Mouse (Mus musculus): Measurements from ENCODE around the gene Gmip. TPM values are rescaled to one million over a fixed set of nuclear protein-coding genes. Genes with fewer than 3 reads are reported as not detected.
A peak's percentile ranks its signal among the peaks of the same experiment; 100 is the strongest.

Gmip gene
- polyA plus RNA-seq, 1 experiment from 2014 or later: 7.9 TPM

- peaks cover 19% of the 10 kb centered on the region for H3K4me1 ChIP-seq (replicated peaks; ENCODE audit: control insufficient read depth, insufficient read depth, low read length)
- H3K4me2 ChIP-seq (ENCODE audit: low read depth, low read length): peak overlapping the region; percentile 70
- peak overlapping the region; percentile 87 for H3K4me3 ChIP-seq (ENCODE audit: low read length)
- H3K36me3 ChIP-seq (ENCODE audit: control insufficient read depth, insufficient read depth, low read length): peaks cover 12% of the 10 kb centered on the region
- H3K27me3 ChIP-seq (ENCODE audit: control insufficient read depth, insufficient read depth, low read depth, low read length): no peaks in the 10 kb centered on the region
- no peaks in the 10 kb centered on the region for H3K9me3 ChIP-seq (ENCODE audit: control insufficient read depth, low read length)
- ATAC-seq (ENCODE audit: low read depth): peak; percentile 24; the same call in 1 of the 2 replicates
- peak overlapping the region; percentile 91 for H3K9ac ChIP-seq (ENCODE audit: low read length)
- 27% methylated on average over 11 of the region's 11 CpGs for WGBS
- H3K27ac ChIP-seq (ENCODE audit: low read length): peak overlapping the region; percentile 79
These were observed 18.1 kb upstream of the Gmip start for GRCm38 (mm10) chr8:69790364-69790763.

GRCm38 (mm10) chr8:69790773-69791367 lies 17.6 kb upstream of the Gmip start, which contains the start of the genes Atp13a1 and Zfp866:
Atp13a1 (plus strand) TSS chr8:69791163.
Zfp866 (minus strand) TSS chr8:69791178.
- Histone ChIP-seq H3K9ac (ENCODE audit: low read length) (peak within 1 kb of the TSS; percentile 91), H3K27ac (ENCODE audit: low read length) (peak within 1 kb of the TSS; percentile 79), H3K36me3 (ENCODE audit: control insufficient read depth, insufficient read depth, low read length) (peaks cover 12% of the 10 kb centered on the region), H3K27me3 (ENCODE audit: control insufficient read depth, insufficient read depth, low read depth, low read length) (no peaks in the 10 kb centered on the region), H3K9me3 (ENCODE audit: control insufficient read depth, low read length) (no peaks in the 10 kb centered on the region), H3K4me3 (ENCODE audit: low read length) (peak within 1 kb of the TSS; percentile 87), H3K4me2 (ENCODE audit: low read depth, low read length) (peak within 1 kb of the TSS; percentile 70), H3K4me1 (replicated peaks; ENCODE audit: control insufficient read depth, insufficient read depth, low read length) (peaks cover 19% of the 10 kb centered on the region)
- peak; percentile 95 for ATAC-seq (ENCODE audit: low read depth)
- under 1% methylated on average over 38 of the region's 38 CpGs for WGBS

DNA sequence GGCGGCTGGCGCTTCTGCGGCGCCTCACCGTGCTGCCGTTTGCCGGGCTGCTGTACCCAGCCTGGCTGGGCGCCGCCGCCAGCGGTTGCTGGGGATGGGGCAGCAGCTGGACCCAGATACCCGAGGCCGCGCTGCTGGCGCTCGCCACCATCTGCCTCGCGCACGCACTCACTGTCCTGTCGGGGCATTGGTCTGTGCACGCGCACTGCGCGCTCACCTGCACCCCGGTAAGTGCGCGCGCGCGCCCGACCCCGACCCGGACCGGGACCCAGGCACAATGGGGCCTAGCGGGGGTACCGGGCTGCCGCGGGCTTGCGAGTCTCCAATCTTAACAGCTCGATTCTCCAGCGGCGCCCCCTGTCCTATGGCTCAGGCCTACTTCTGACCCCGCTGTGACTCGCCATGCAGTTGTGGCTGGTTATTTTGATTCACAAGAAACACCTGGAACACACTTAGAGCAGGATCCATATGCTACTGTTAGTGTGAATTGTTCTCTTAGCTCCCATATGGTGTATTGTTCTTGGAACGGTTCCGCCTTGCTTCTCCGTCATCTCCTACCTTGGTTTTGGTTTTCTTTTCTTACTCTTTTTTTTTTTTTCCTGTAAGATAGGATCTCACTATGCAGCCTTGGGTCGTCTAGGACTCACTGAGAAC lies 16.9 kb upstream of the Gmip start:
- Histone ChIP-seq H3K27me3 (ENCODE audit: control insufficient read depth, insufficient read depth, low read depth, low read length) (no peaks in the 10 kb centered on the region), H3K27ac (ENCODE audit: low read length) (peak overlapping the region; percentile 79), H3K4me3 (ENCODE audit: low read length) (peak overlapping the region; percentile 87), H3K4me2 (ENCODE audit: low read depth, low read length) (peak overlapping the region; percentile 70), H3K9ac (ENCODE audit: low read length) (peak overlapping the region; percentile 91), H3K36me3 (ENCODE audit: control insufficient read depth, insufficient read depth, low read length) (peaks cover 15% of the 10 kb centered on the region), H3K9me3 (ENCODE audit: control insufficient read depth, low read length) (no peaks in the 10 kb centered on the region), H3K4me1 (replicated peaks; ENCODE audit: control insufficient read depth, insufficient read depth, low read length) (peaks cover 19% of the 10 kb centered on the region)
- WGBS: 2% methylated on average over 41 of the region's 48 CpGs
- ATAC-seq (ENCODE audit: low read depth): peak; percentile 74

GRCm38 (mm10) chr8:69793666-69794065 lies 14.8 kb upstream of the Gmip start:
- H3K4me2 ChIP-seq (ENCODE audit: low read depth, low read length): no peak overlapping the region
- no peak for ATAC-seq (ENCODE audit: low read depth)
- peaks cover 31% of the 10 kb centered on the region for H3K36me3 ChIP-seq (ENCODE audit: control insufficient read depth, insufficient read depth, low read length)
- WGBS: 86% methylated on average over 4 of the region's 4 CpGs
- peaks cover 19% of the 10 kb centered on the region for H3K4me1 ChIP-seq (replicated peaks; ENCODE audit: control insufficient read depth, insufficient read depth, low read length)
- no peaks in the 10 kb centered on the region for H3K9me3 ChIP-seq (ENCODE audit: control insufficient read depth, low read length)
- H3K9ac ChIP-seq (ENCODE audit: low read length): no peak overlapping the region
- no peak overlapping the region for H3K4me3 ChIP-seq (ENCODE audit: low read length)
- no peak overlapping the region for H3K27ac ChIP-seq (ENCODE audit: low read length)
- no peaks in the 10 kb centered on the region for H3K27me3 ChIP-seq (ENCODE audit: control insufficient read depth, insufficient read depth, low read depth, low read length)

GRCm38 (mm10) chr8:69794096-69794495 lies 14.4 kb upstream of the Gmip start:
- 85% methylated on average over 3 of the region's 3 CpGs for WGBS

DNA sequence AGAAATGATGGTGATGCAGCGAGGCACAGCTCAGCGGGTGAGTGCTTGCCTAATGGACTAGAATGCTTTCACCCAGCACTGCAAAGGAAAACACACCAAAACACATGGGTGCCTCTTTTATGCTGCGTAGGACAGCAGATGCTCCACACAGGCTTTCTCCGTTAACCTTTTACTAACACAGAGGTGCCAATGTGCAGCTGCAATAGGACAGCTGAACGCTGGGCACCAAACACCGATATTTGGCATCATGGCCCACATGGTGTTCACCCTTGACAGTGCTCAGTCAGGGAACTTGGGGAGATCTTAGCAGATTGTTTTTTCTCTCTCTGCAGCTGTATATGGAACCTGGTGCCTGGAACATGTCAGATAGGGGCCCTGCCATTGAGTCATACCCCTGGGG lies 13.6 kb upstream of the Gmip start:
- no peak overlapping the region for H3K4me3 ChIP-seq (ENCODE audit: low read length)
- peaks cover 19% of the 10 kb centered on the region for H3K4me1 ChIP-seq (replicated peaks; ENCODE audit: control insufficient read depth, insufficient read depth, low read length)
- no peaks in the 10 kb centered on the region for H3K9me3 ChIP-seq (ENCODE audit: control insufficient read depth, low read length)
- no peak overlapping the region for H3K4me2 ChIP-seq (ENCODE audit: low read depth, low read length)
- H3K36me3 ChIP-seq (ENCODE audit: control insufficient read depth, insufficient read depth, low read length): peaks cover 43% of the 10 kb centered on the region
- no peak overlapping the region for H3K27ac ChIP-seq (ENCODE audit: low read length)
- 90% methylated on average over 6 of the region's 6 CpGs for WGBS
- ATAC-seq (ENCODE audit: low read depth): no peak
- no peak overlapping the region for H3K9ac ChIP-seq (ENCODE audit: low read length)
- no peaks in the 10 kb centered on the region for H3K27me3 ChIP-seq (ENCODE audit: control insufficient read depth, insufficient read depth, low read depth, low read length)

More at GRCm38 (mm10) chr8:69794096-69794495, 14.4 kb upstream of the Gmip start:
- no peak overlapping the region for H3K9ac ChIP-seq (ENCODE audit: low read length)
- no peak for ATAC-seq (ENCODE audit: low read depth)
- no peak overlapping the region for H3K27ac ChIP-seq (ENCODE audit: low read length)
- H3K4me1 ChIP-seq (replicated peaks; ENCODE audit: control insufficient read depth, insufficient read depth, low read length): peaks cover 19% of the 10 kb centered on the region
- H3K4me3 ChIP-seq (ENCODE audit: low read length): no peak overlapping the region
- peaks cover 35% of the 10 kb centered on the region for H3K36me3 ChIP-seq (ENCODE audit: control insufficient read depth, insufficient read depth, low read length)
- no peaks in the 10 kb centered on the region for H3K9me3 ChIP-seq (ENCODE audit: control insufficient read depth, low read length)
- H3K4me2 ChIP-seq (ENCODE audit: low read depth, low read length): no peak overlapping the region
- no peaks in the 10 kb centered on the region for H3K27me3 ChIP-seq (ENCODE audit: control insufficient read depth, insufficient read depth, low read depth, low read length)

DNA sequence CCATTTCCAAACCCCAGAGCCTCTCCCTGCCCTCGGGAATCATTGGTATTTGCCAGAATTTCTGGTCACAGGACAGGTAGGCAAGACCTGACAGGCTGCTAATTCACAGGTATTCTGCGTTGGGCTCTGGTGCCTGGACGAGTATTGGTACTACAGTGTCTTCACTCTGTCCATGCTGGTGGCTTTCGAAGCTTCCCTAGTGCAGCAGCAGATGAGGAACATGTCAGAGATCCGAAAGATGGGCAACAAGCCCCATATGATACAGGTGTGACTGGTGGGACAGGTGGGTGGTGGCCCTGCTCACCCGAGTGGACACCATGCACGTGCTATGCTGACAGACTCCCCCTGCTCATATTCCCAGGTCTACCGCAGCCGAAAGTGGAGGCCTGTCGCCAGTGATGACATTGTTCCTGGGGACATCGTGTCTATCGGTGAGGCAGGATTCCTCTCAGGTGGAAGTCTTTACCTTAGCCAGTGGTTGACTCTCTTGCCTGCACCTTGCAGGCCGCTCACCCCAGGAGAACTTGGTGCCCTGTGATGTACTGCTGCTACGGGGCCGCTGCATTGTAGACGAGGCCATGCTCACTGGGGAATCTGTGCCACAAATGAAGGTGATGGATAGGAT lies 11.6 kb upstream of the Gmip start:
- no peak overlapping the region for H3K27ac ChIP-seq (ENCODE audit: low read length)
- no peak overlapping the region for H3K4me3 ChIP-seq (ENCODE audit: low read length)
- H3K4me2 ChIP-seq (ENCODE audit: low read depth, low read length): no peak overlapping the region
- H3K36me3 ChIP-seq (ENCODE audit: control insufficient read depth, insufficient read depth, low read length): peaks cover 59% of the 10 kb centered on the region
- 94% methylated on average over 16 of the region's 16 CpGs for WGBS
- H3K9me3 ChIP-seq (ENCODE audit: control insufficient read depth, low read length): no peaks in the 10 kb centered on the region
- no peak overlapping the region for H3K9ac ChIP-seq (ENCODE audit: low read length)
- H3K27me3 ChIP-seq (ENCODE audit: control insufficient read depth, insufficient read depth, low read depth, low read length): no peaks in the 10 kb centered on the region
- H3K4me1 ChIP-seq (replicated peaks; ENCODE audit: control insufficient read depth, insufficient read depth, low read length): peaks cover 13% of the 10 kb centered on the region
- ATAC-seq (ENCODE audit: low read depth): no peak

GRCm38 (mm10) chr8:69797661-69798060 lies 10.8 kb upstream of the Gmip start:
- Histone ChIP-seq H3K9me3 (ENCODE audit: control insufficient read depth, low read length) (no peaks in the 10 kb centered on the region), H3K27me3 (ENCODE audit: control insufficient read depth, insufficient read depth, low read depth, low read length) (no peaks in the 10 kb centered on the region), H3K4me3 (ENCODE audit: low read length) (no peak overlapping the region), H3K36me3 (ENCODE audit: control insufficient read depth, insufficient read depth, low read length) (peaks cover 67% of the 10 kb centered on the region), H3K27ac (ENCODE audit: low read length) (no peak overlapping the region), H3K4me1 (replicated peaks; ENCODE audit: control insufficient read depth, insufficient read depth, low read length) (peaks cover 5% of the 10 kb centered on the region), H3K9ac (ENCODE audit: low read length) (no peak overlapping the region), H3K4me2 (ENCODE audit: low read depth, low read length) (no peak overlapping the region)
- WGBS: 90% methylated on average over 10 of the region's 10 CpGs
- no peak for ATAC-seq (ENCODE audit: low read depth)

- Histone ChIP-seq H3K27me3 (ENCODE audit: control insufficient read depth, insufficient read depth, low read depth, low read length) (no peaks in the 10 kb centered on the region), H3K4me2 (ENCODE audit: low read depth, low read length) (no peak overlapping the region), H3K9ac (ENCODE audit: low read length) (no peak overlapping the region), H3K36me3 (ENCODE audit: control insufficient read depth, insufficient read depth, low read length) (peaks cover 76% of the 10 kb centered on the region), H3K4me3 (ENCODE audit: low read length) (no peak overlapping the region), H3K9me3 (ENCODE audit: control insufficient read depth, low read length) (no peaks in the 10 kb centered on the region), H3K27ac (ENCODE audit: low read length) (no peak overlapping the region), H3K4me1 (replicated peaks; ENCODE audit: control insufficient read depth, insufficient read depth, low read length) (no peaks in the 10 kb centered on the region)
- 93% methylated on average over 8 of the region's 8 CpGs for WGBS
- no peak for ATAC-seq (ENCODE audit: low read depth)
These were observed 9.2 kb upstream of the Gmip start for GRCm38 (mm10) chr8:69799261-69799660.
